Mouse (Mus musculus) lung, postnatal 0 days (tissue): ENCODE data around the gene Lig4.

Experiments
- CTCF ChIP-seq: IDR thresholded peaks from 2 replicates; pipeline ENCODE4 v1.5.1; 2016; ENCODE audit warnings: antibody characterized with exemption, mild to moderate bottlenecking
- EP300 ChIP-seq: IDR thresholded peaks from 2 replicates; pipeline ENCODE4 v1.6.1; 2016; ENCODE audit warnings: antibody characterized with exemption, mild to moderate bottlenecking, control low read depth

DNA sequence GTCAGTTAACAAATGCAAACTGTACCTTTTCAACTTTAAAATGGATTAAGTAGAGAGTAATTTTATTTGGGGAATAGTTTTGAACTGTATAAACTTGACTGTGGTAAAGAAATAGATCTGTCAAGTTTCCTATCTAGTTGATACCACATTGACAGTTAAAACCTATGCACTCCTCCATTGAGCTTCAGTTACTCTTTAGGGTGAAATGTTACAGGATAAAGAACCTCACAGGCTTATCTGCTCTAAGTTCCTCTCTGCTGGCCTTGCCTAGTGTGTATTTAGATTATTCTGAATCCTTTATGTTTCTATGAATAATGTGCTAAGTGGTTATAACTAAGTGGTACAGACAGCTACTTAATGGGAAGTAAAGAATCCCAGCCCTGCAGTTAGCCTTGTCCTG lies 2.7 kb upstream of the Lig4 start:
- TF ChIP-seq CTCF (no peak), EP300 (no peak)
